Mouse (Mus musculus) CH12.LX (cell line): ENCODE measurements around the gene Lrrc61. TPM values are rescaled to one million over a fixed set of nuclear protein-coding genes. Genes with fewer than 3 reads are reported as not detected.

Experiments used
- DNase-seq: peaks from one replicate; pipeline ENCODE4 v3.0.0-alpha.2; 2013; ENCODE audit errors: extremely low read depth
- H3K27ac ChIP-seq: 2 replicates; pipeline ENCODE4 v1.5.1; 2012; ENCODE audit warnings: low read depth, mild to moderate bottlenecking, control low read depth, moderate library complexity; ENCODE audit not compliant: insufficient read depth
- H3K27me3 ChIP-seq: replicated peaks from 2 replicates; pipeline ENCODE3; 2012; ENCODE audit warnings: inconsistent platforms
- H3K36me3 ChIP-seq, 2 experiments: replicated peaks in 1 of 2; 2 replicates each; pipeline versions ENCODE3 to v1.6.1; 2012; ENCODE audit warnings: inconsistent platforms in 1 of 2, low read length in 1 of 2, mild to moderate bottlenecking in 1 of 2, mixed read lengths in 1 of 2, moderate library complexity in 1 of 2; ENCODE audit not compliant: control insufficient read depth in 1 of 2, insufficient read depth in 1 of 2
- H3K4me1 ChIP-seq, 2 experiments: 2 replicates each; pipeline ENCODE4 v1.6.1; 2012; ENCODE audit warnings: inconsistent platforms in 1 of 2, moderate library complexity in 1 of 2; ENCODE audit not compliant: insufficient read depth in 2 of 2, control insufficient read depth in 1 of 2
- H3K4me2 ChIP-seq: 2 replicates; pipeline ENCODE4 v1.6.1; 2012; ENCODE audit warnings: low read depth, mild to moderate bottlenecking, control low read depth; ENCODE audit not compliant: poor library complexity, insufficient read depth, severe bottlenecking
- H3K4me3 ChIP-seq, 3 experiments: fragments of 150-350 bp in 1 of 3; sonication (generic) in 1 of 3; replicated peaks in 1 of 3; 2 replicates each; pipeline versions ENCODE3 to v1.5.1; 2011 to 2012; ENCODE audit warnings: low read depth in 2 of 3, low read length in 2 of 3, mild to moderate bottlenecking in 2 of 3, moderate library complexity in 2 of 3, control low read depth in 1 of 3, improper control_type of control experiment in 1 of 3, inconsistent platforms in 1 of 3, mixed read lengths in 1 of 3; ENCODE audit not compliant: poor library complexity in 1 of 3
- H3K79me2 ChIP-seq: replicated peaks from 2 replicates; pipeline ENCODE4 v1.6.1; 2012; ENCODE audit warnings: mild to moderate bottlenecking, moderate library complexity; ENCODE audit not compliant: control insufficient read depth, poor library complexity, insufficient read depth, severe bottlenecking; ENCODE audit errors: extremely low read depth
- H3K9ac ChIP-seq: 2 replicates; pipeline ENCODE4 v1.6.1; 2012; ENCODE audit warnings: low read depth, mild to moderate bottlenecking, control low read depth, moderate library complexity; ENCODE audit not compliant: insufficient read depth
- H3K9me3 ChIP-seq: replicated peaks from 2 replicates; pipeline ENCODE3; 2012; ENCODE audit warnings: low read length, inconsistent platforms, mixed read lengths
- CHD2 ChIP-seq: IDR thresholded peaks from 2 replicates; pipeline ENCODE4 v1.6.1; 2011; ENCODE audit warnings: low read length, improper control_type of control experiment
- CTCF ChIP-seq, 2 experiments: IDR thresholded peaks in 1 of 2; conservative IDR thresholded peaks in 1 of 2; 2 replicates each; pipeline ENCODE4 v1.5.1; 2011 to 2012; ENCODE audit warnings: low read depth in 2 of 2, low read length in 2 of 2, improper control_type of control experiment in 1 of 2, inconsistent platforms in 1 of 2, mild to moderate bottlenecking in 1 of 2, moderate library complexity in 1 of 2
- ELF1 ChIP-seq: IDR thresholded peaks from 2 replicates; pipeline ENCODE4 v1.6.1; 2014; ENCODE audit warnings: low read depth, mild to moderate bottlenecking, inconsistent platforms, low read length, improper control_type of control experiment
- EP300 ChIP-seq: IDR thresholded peaks from 2 replicates; pipeline ENCODE4 v1.6.1; 2011; ENCODE audit warnings: low read length, improper control_type of control experiment
- ETS1 ChIP-seq: conservative IDR thresholded peaks from 2 replicates; pipeline ENCODE4 v1.6.1; 2012; ENCODE audit warnings: low read depth, mild to moderate bottlenecking, inconsistent platforms, low read length, improper control_type of control experiment, moderate library complexity
- GABPA ChIP-seq: IDR thresholded peaks from 2 replicates; pipeline ENCODE4 v1.6.1; 2012; ENCODE audit warnings: low read depth, low read length, improper control_type of control experiment, inconsistent platforms; ENCODE audit not compliant: insufficient replicate concordance
- HCFC1 ChIP-seq: IDR thresholded peaks from 2 replicates; pipeline ENCODE4 v1.6.1; 2012; ENCODE audit warnings: low read depth, mild to moderate bottlenecking, inconsistent platforms, low read length, improper control_type of control experiment
- IRF4 ChIP-seq: IDR thresholded peaks from 2 replicates; pipeline ENCODE4 v1.6.1; 2014; ENCODE audit warnings: low read depth, mild to moderate bottlenecking, inconsistent platforms, low read length, improper control_type of control experiment
- MAFK ChIP-seq: IDR thresholded peaks from 2 replicates; pipeline ENCODE4 v1.6.1; 2011; ENCODE audit warnings: low read length, improper control_type of control experiment; ENCODE audit not compliant: insufficient replicate concordance
- MEF2A ChIP-seq: IDR thresholded peaks from 2 replicates; pipeline ENCODE4 v1.6.1; 2014; ENCODE audit warnings: low read depth, mild to moderate bottlenecking, inconsistent platforms, low read length, improper control_type of control experiment, borderline replicate concordance
- MXI1 ChIP-seq: IDR thresholded peaks from 2 replicates; pipeline ENCODE4 v1.6.1; 2011; ENCODE audit warnings: mild to moderate bottlenecking, low read depth, low read length, improper control_type of control experiment
- POLR2A ChIP-seq: IDR thresholded peaks from 2 replicates; pipeline ENCODE4 v1.6.1; 2011; ENCODE audit warnings: low read depth, mild to moderate bottlenecking, improper control_type of control experiment, low read length
- RCOR1 ChIP-seq: conservative IDR thresholded peaks from 2 replicates; pipeline ENCODE4 v1.6.1; 2012; ENCODE audit warnings: low read depth, mild to moderate bottlenecking, inconsistent platforms, low read length, improper control_type of control experiment
- SIN3A ChIP-seq: IDR thresholded peaks from 2 replicates; pipeline ENCODE4 v1.6.1; 2012; ENCODE audit warnings: low read length, improper control_type of control experiment, inconsistent platforms
- USF2 ChIP-seq: conservative IDR thresholded peaks from 2 replicates; pipeline ENCODE4 v1.6.1; 2011; ENCODE audit warnings: low read depth, low read length, improper control_type of control experiment
- ZC3H11A ChIP-seq: IDR thresholded peaks from 2 replicates; pipeline ENCODE4 v1.6.1; 2012; ENCODE audit warnings: low read depth, mild to moderate bottlenecking, inconsistent platforms, low read length, improper control_type of control experiment
- ZNF384 ChIP-seq: IDR thresholded peaks from 2 replicates; pipeline ENCODE4 v1.6.1; 2012; ENCODE audit warnings: low read depth, low read length, improper control_type of control experiment, inconsistent platforms
- dilution Hi-C: fragments of 300-500 bp; cut with MboI; formaldehyde crosslinking; loops from 2 replicates; pipeline ENCODE4 v1.14.3; 2020; ENCODE audit warnings: low sequenced_read_pairs; ENCODE audit not compliant: extremely low pct_unique_long_range_greater_than_20kb, extremely low pct_ligation_motif_present
- in situ Hi-C: fragments of 300-500 bp; cut with MboI; formaldehyde crosslinking; loops from 3 replicates; pipeline ENCODE4 v1.14.3; 2019; ENCODE audit warnings: low sequenced_read_pairs, low pct_ligation_motif_present, low pct_unique_long_range_greater_than_20kb, mixed read lengths
- polyA plus RNA-seq: library from polyadenylated mRNA; unstranded; fragments of >175 nt; gene quantifications from 2 replicates; pipeline ENCODE4 v1.2.1, GENCODE M21; 2012; ENCODE audit warnings: low read depth; ENCODE audit not compliant: insufficient read length
- total RNA-seq, 2 experiments: library from RNA; depleted of rRNA; stranded (reverse); fragments of 300-350 nt in 1 of 2; fragments of >200 nt in 1 of 2; gene quantifications; 2 replicates each; pipeline ENCODE4 v1.2.3; 2012 to 2014

Lrrc61 gene
- total and polyA plus RNA-seq, 3 experiments: 5.6 to 14.2 (median 13.7) TPM

DNA sequence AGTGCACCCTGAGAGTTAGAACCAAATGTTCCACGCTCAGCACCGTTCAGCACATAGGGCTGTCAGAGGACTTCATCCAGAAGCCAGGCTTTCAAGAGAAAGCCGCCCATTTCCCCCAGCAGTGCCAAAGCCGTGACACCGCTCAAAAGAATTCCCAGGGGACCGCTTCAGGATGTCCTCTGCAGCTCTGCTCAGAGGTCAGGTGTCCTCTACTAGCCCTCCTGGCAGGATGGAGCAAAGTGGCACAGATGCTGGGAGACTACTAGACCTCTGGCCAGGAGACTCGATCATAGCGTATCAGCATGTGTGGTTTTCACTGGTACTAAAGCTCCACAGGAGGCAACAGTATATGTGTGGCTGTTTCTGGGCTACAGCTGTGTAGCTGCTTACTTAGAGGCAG is 19.7 kb upstream of the Lrrc61 start:
- in situ Hi-C loops: loop anchor here (5.0 to 25.0 kb wide), 2 partner anchors 82 to 348 kb away; no protein-coding TSS in a partner anchor
- H3K4me2 ChIP-seq: no peak overlapping the region
- H3K4me3 ChIP-seq: no peak overlapping the region

DNA sequence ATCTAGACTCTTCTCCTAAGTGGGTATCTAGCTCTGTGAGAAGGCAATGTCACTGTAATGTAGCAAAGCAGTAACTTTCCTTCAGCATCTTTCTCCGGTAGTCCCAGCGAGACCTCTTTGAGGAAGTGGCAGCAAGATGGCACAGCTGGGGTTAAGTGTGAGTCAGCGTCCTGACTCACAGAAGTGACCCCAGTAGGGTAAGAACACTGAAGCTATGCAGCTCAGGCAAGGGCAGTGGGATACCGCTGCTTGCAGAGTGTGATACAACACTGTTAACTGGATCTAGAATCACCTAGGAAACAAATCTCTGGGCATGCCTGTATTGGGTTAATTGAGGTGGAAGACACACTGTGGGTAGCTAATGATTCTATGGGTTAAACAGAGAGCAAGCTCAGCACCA is 18.5 kb upstream of the Lrrc61 start:
- Histone ChIP-seq H3K9ac (no peak overlapping the region), H3K4me2 (no peak overlapping the region), H3K27ac (no peak overlapping the region), H3K9me3 (no peaks in the 10 kb centered on the region), H3K27me3 (no peaks in the 10 kb centered on the region), H3K4me3 (no peak overlapping the region), H3K36me3 (peaks cover 3 to 33% of the 10 kb centered on the region in 2 experiments), H3K4me1 (peaks cover 0 to 18% of the 10 kb centered on the region in 2 experiments; a peak in 2 of 4 replicates), H3K79me2 (no peaks in the 10 kb centered on the region)
- dilution Hi-C loops: no loop called here
- in situ Hi-C loops: loop anchor here (5.0 to 25.0 kb wide), 2 partner anchors 81 to 349 kb away; no protein-coding TSS in a partner anchor
- DNase-seq: peak; percentile 33
- TF ChIP-seq SIN3A (no peak), MAFK (no peak), MXI1 (no peak), POLR2A (no peak), ETS1 (no peak), IRF4 (no peak), USF2 (no peak), ZNF384 (no peak), MEF2A (no peak), ZC3H11A (no peak), GABPA (no peak), CHD2 (no peak), RCOR1 (no peak)

More for the DNA sequence above, 19.7 kb upstream of the Lrrc61 start:
- dilution Hi-C loops: no loop called here
- DNase-seq: no peak
- TF ChIP-seq ELF1 (no peak), CTCF (conservative IDR thresholded peaks at IDR 0.05 in 1 of 2, IDR thresholded peaks at IDR 0.05 in 1 of 2; ENCODE audit: low read depth in 2 of 2, low read length in 2 of 2) (no peak), EP300 (no peak), HCFC1 (no peak)
- no peaks in the 10 kb centered on the region for H3K27me3 ChIP-seq
- H3K36me3 ChIP-seq: peaks cover 7 to 45% of the 10 kb centered on the region in 2 experiments
- H3K27ac ChIP-seq: no peak overlapping the region
- H3K9me3 ChIP-seq: no peaks in the 10 kb centered on the region
- peaks cover 0 to 18% of the 10 kb centered on the region in 2 experiments; a peak in 2 of 4 replicates for H3K4me1 ChIP-seq
- H3K79me2 ChIP-seq: no peaks in the 10 kb centered on the region
- H3K9ac ChIP-seq: no peak overlapping the region
